Mouse (Mus musculus): ENCODE measurements around the gene Atp6v0b. TPM values are rescaled to one million over a fixed set of nuclear protein-coding genes. Genes with fewer than 3 reads are reported as not detected.

Gene Atp6v0b
- total and polyA plus RNA-seq, 2 experiments from 2014 or later = 216 to 356 TPM

GRCm38 (mm10) chr4:117844467-117844866 lies 42.7 kb downstream of the Atp6v0b start:
- Histone ChIP-seq H3K9me3 (replicated peaks; ENCODE audit: control insufficient read depth, low read length) (no peaks in the 10 kb centered on the region), H3K9ac (replicated peaks; ENCODE audit: low read depth, low read length) (no peak overlapping the region), H3K27me3 (ENCODE audit: control insufficient read depth, insufficient read depth, low read length) (no peaks in the 10 kb centered on the region), H3K4me2 (ENCODE audit: low read depth, low read length) (no peak overlapping the region), H3K4me3 (ENCODE audit: low read depth, low read length) (no peak overlapping the region), H3K36me3 (replicated peaks; ENCODE audit: control insufficient read depth, insufficient read depth, low read length) (no peaks in the 10 kb centered on the region), H3K4me1 (ENCODE audit: control insufficient read depth, insufficient read depth) (no peaks in the 10 kb centered on the region), H3K27ac (ENCODE audit: low read depth) (no peak overlapping the region)
- TF ChIP-seq EP300 (IDR thresholded peaks at IDR 0.05; ENCODE audit: low read depth) = no peak
- no peak for TF ChIP-seq CTCF (IDR thresholded peaks at IDR 0.05; ENCODE audit: low read depth)
- ATAC-seq (ENCODE audit: insufficient read depth, low read depth) = no peak
- DNase-seq (ENCODE audit: low spot score) = no peak
- WGBS = 68% methylated on average over 5 of the region's 5 CpGs

DNA sequence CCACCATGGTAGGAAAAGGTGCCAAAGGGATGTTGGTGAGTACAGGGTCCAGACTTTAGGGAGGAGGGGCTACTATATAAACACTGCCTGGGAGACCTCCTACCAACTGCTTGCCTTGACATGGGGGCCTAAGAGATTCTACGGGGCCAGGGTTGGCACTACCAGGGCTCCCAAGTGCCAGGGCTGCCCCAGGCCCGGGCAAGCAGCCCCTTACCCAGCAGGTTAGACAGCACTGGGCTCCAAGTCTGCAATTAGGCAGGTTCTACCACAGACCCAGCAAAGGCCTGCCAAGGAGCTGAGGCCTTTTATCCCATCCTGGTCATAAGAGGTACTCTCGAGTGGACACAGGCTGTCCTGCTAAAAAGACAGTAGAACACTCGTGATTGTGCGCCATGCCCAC lies 44.0 kb downstream of the Atp6v0b start:
- H3K27me3 ChIP-seq (ENCODE audit: control insufficient read depth, insufficient read depth, low read length) = no peaks in the 10 kb centered on the region
- no peaks in the 10 kb centered on the region for H3K4me1 ChIP-seq (ENCODE audit: control insufficient read depth, insufficient read depth)
- H3K4me2 ChIP-seq (ENCODE audit: low read depth, low read length) = no peak overlapping the region
- H3K36me3 ChIP-seq (replicated peaks; ENCODE audit: control insufficient read depth, insufficient read depth, low read length) = no peaks in the 10 kb centered on the region
- ATAC-seq (ENCODE audit: insufficient read depth, low read depth) (no peak), DNase-seq (ENCODE audit: low spot score) (no peak)
- no peak overlapping the region for H3K4me3 ChIP-seq (ENCODE audit: low read depth, low read length)
- no peak overlapping the region for H3K27ac ChIP-seq (ENCODE audit: low read depth)
- 84% methylated on average over 5 of the region's 5 CpGs for WGBS
- no peak overlapping the region for H3K9ac ChIP-seq (replicated peaks; ENCODE audit: low read depth, low read length)
- TF ChIP-seq EP300 (IDR thresholded peaks at IDR 0.05; ENCODE audit: low read depth) (no peak), CTCF (IDR thresholded peaks at IDR 0.05; ENCODE audit: low read depth) (no peak)
- H3K9me3 ChIP-seq (replicated peaks; ENCODE audit: control insufficient read depth, low read length) = no peaks in the 10 kb centered on the region

DNA sequence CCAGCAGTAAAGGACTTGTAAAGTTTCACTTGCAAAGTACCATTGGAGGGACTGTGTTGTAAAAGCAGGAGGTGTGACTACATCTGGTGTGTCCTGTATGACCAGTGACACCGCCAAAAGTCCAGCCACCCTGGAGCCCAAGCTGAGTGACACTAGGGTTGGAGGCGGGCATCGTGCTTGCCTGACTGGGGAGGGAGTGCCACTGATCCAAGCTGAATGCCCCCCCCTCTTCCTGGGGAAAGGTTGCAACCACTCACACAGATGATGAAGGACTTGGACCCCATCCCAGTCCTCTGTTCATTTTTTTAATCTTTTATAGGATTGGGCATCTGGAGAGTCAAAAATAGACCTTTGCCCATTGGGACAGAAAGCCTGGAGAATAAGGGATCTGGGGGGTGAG lies 45.6 kb downstream of the Atp6v0b start:
- Histone ChIP-seq H3K36me3 (replicated peaks; ENCODE audit: control insufficient read depth, insufficient read depth, low read length) (no peaks in the 10 kb centered on the region), H3K27me3 (ENCODE audit: control insufficient read depth, insufficient read depth, low read length) (no peaks in the 10 kb centered on the region), H3K9ac (replicated peaks; ENCODE audit: low read depth, low read length) (no peak overlapping the region), H3K4me3 (ENCODE audit: low read depth, low read length) (no peak overlapping the region), H3K9me3 (replicated peaks; ENCODE audit: control insufficient read depth, low read length) (no peaks in the 10 kb centered on the region), H3K4me2 (ENCODE audit: low read depth, low read length) (no peak overlapping the region), H3K4me1 (ENCODE audit: control insufficient read depth, insufficient read depth) (no peaks in the 10 kb centered on the region), H3K27ac (ENCODE audit: low read depth) (no peak overlapping the region)
- TF ChIP-seq CTCF (IDR thresholded peaks at IDR 0.05; ENCODE audit: low read depth) (no peak), EP300 (IDR thresholded peaks at IDR 0.05; ENCODE audit: low read depth) (no peak)
- 64% methylated on average over 3 of the region's 3 CpGs for WGBS
- ATAC-seq (ENCODE audit: insufficient read depth, low read depth) (no peak), DNase-seq (ENCODE audit: low spot score) (no peak)

GRCm38 (mm10) chr4:117840821-117841220 lies 46.3 kb downstream of the Atp6v0b start:
- no peaks in the 10 kb centered on the region for H3K4me1 ChIP-seq (ENCODE audit: control insufficient read depth, insufficient read depth)
- WGBS = 88% methylated on average over 5 of the region's 5 CpGs
- H3K9ac ChIP-seq (replicated peaks; ENCODE audit: low read depth, low read length) = no peak overlapping the region
- H3K27me3 ChIP-seq (ENCODE audit: control insufficient read depth, insufficient read depth, low read length) = no peaks in the 10 kb centered on the region
- ATAC-seq (ENCODE audit: insufficient read depth, low read depth) = no peak
- H3K4me3 ChIP-seq (ENCODE audit: low read depth, low read length) = no peak overlapping the region
- no peak for DNase-seq (ENCODE audit: low spot score)
- H3K4me2 ChIP-seq (ENCODE audit: low read depth, low read length) = no peak overlapping the region
- no peaks in the 10 kb centered on the region for H3K9me3 ChIP-seq (replicated peaks; ENCODE audit: control insufficient read depth, low read length)
- no peak for TF ChIP-seq CTCF (IDR thresholded peaks at IDR 0.05; ENCODE audit: low read depth)
- no peak for TF ChIP-seq EP300 (IDR thresholded peaks at IDR 0.05; ENCODE audit: low read depth)
- H3K36me3 ChIP-seq (replicated peaks; ENCODE audit: control insufficient read depth, insufficient read depth, low read length) = no peaks in the 10 kb centered on the region
- H3K27ac ChIP-seq (ENCODE audit: low read depth) = no peak overlapping the region

DNA sequence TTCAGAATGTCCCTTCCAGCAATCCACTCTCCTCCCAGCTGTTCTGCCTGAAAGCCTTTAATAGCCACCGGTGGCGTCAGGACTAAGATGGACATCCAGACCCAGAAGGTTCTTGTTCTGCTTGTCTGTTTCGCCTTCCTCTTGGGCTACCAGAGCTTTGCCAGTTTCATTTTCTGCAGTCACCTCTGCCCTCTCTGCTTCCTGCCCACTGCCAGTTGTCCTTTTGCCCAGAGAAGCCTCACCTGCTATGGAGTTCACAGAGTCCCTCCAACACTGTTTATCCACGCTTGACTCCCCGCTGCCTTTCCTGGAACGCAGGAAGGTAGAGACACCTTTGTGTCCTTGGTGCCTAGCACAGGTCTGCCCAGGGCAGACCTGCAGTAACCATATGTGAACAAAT lies 47.8 kb downstream of the Atp6v0b start:
- H3K9me3 ChIP-seq (replicated peaks; ENCODE audit: control insufficient read depth, low read length) = no peaks in the 10 kb centered on the region
- DNase-seq (ENCODE audit: low spot score) (no peak), ATAC-seq (ENCODE audit: insufficient read depth, low read depth) (no peak)
- 0 out of 2 replicates have a peak, but pooled peaks cover 4% of the 10 kb centered on the region for H3K27me3 ChIP-seq (ENCODE audit: control insufficient read depth, insufficient read depth, low read length)
- TF ChIP-seq EP300 (IDR thresholded peaks at IDR 0.05; ENCODE audit: low read depth) = no peak
- no peak for TF ChIP-seq CTCF (IDR thresholded peaks at IDR 0.05; ENCODE audit: low read depth)
- H3K4me2 ChIP-seq (ENCODE audit: low read depth, low read length) = no peak overlapping the region
- H3K27ac ChIP-seq (ENCODE audit: low read depth) = no peak overlapping the region
- H3K9ac ChIP-seq (replicated peaks; ENCODE audit: low read depth, low read length) = no peak overlapping the region
- no peak overlapping the region for H3K4me3 ChIP-seq (ENCODE audit: low read depth, low read length)
- no peaks in the 10 kb centered on the region for H3K4me1 ChIP-seq (ENCODE audit: control insufficient read depth, insufficient read depth)
- no peaks in the 10 kb centered on the region for H3K36me3 ChIP-seq (replicated peaks; ENCODE audit: control insufficient read depth, insufficient read depth, low read length)
- 74% methylated on average over 6 of the region's 6 CpGs for WGBS

- H3K4me2 ChIP-seq (ENCODE audit: low read depth, low read length) = no peak overlapping the region
These were observed 49.9 kb downstream of the Atp6v0b start for GRCm38 (mm10) chr4:117837271-117837670.

More at GRCm38 (mm10) chr4:117837271-117837670, 49.9 kb downstream of the Atp6v0b start:
- ATAC-seq (ENCODE audit: insufficient read depth, low read depth) (no peak), DNase-seq (ENCODE audit: low spot score) (no peak)
- H3K27ac ChIP-seq (ENCODE audit: low read depth) = no peak overlapping the region
- H3K9me3 ChIP-seq (replicated peaks; ENCODE audit: control insufficient read depth, low read length) = no peaks in the 10 kb centered on the region
- 0 out of 2 replicates have a peak, but pooled peaks cover under 1% of the 10 kb centered on the region for H3K4me1 ChIP-seq (ENCODE audit: control insufficient read depth, insufficient read depth)
- H3K9ac ChIP-seq (replicated peaks; ENCODE audit: low read depth, low read length) = no peak overlapping the region
- no peaks in the 10 kb centered on the region for H3K36me3 ChIP-seq (replicated peaks; ENCODE audit: control insufficient read depth, insufficient read depth, low read length)
- TF ChIP-seq CTCF (IDR thresholded peaks at IDR 0.05; ENCODE audit: low read depth) (no peak), EP300 (IDR thresholded peaks at IDR 0.05; ENCODE audit: low read depth) (no peak)
- H3K27me3 ChIP-seq (ENCODE audit: control insufficient read depth, insufficient read depth, low read length) = 0 out of 2 replicates have a peak, but pooled peaks cover 4% of the 10 kb centered on the region
- no peak overlapping the region for H3K4me3 ChIP-seq (ENCODE audit: low read depth, low read length)
- 65% methylated on average over 4 of the region's 4 CpGs for WGBS

All from heart, postnatal 0 days (tissue).